Mouse (Mus musculus): ENCODE results near the gene Tlx2. TPM values are rescaled to one million over a fixed set of nuclear protein-coding genes. Genes with fewer than 3 reads are reported as not detected.

Tlx2 gene
- polyA plus RNA-seq, 1 experiment from 2014 or later = not detected

GRCm38 (mm10) chr6:83087205-83087925 is 17.3 kb upstream of the Tlx2 start:
- no peak overlapping the region; the same call in 1 of the 2 replicates for H3K4me2 ChIP-seq (replicated peaks)
- WGBS = 1% methylated on average over 47 of the region's 47 CpGs
- no peak for ATAC-seq (replicated peaks)
- 0 out of 2 replicates have a peak overlapping the region, but pooled peaks have one; percentile 2 for H3K4me3 ChIP-seq
- peaks cover 7% of the 10 kb centered on the region for H3K4me1 ChIP-seq
- H3K27me3 ChIP-seq = peaks cover 82% of the 10 kb centered on the region
- H3K27ac ChIP-seq (replicated peaks) = no peak overlapping the region
- no peak overlapping the region for H3K9ac ChIP-seq (replicated peaks)
- no peaks in the 10 kb centered on the region for H3K9me3 ChIP-seq
- no peaks in the 10 kb centered on the region for H3K36me3 ChIP-seq

GRCm38 (mm10) chr6:83086121-83087035 is 16.3 kb upstream of the Tlx2 start, which contains the start of gene Lbx2:
Lbx2 (plus strand) TSS chr6:83086367.
- peaks cover 4% of the 10 kb centered on the region for H3K36me3 ChIP-seq
- no peak for ATAC-seq (replicated peaks)
- peaks cover 7% of the 10 kb centered on the region for H3K4me1 ChIP-seq
- 1% methylated on average over 42 of the region's 42 CpGs for WGBS
- H3K4me2 ChIP-seq (replicated peaks) = no peak within 1 kb of the TSS
- H3K9me3 ChIP-seq = no peaks in the 10 kb centered on the region
- H3K27me3 ChIP-seq = peaks cover 86% of the 10 kb centered on the region
- no peak within 1 kb of the TSS for H3K4me3 ChIP-seq
- no peak within 1 kb of the TSS for H3K9ac ChIP-seq (replicated peaks)
- no peak within 1 kb of the TSS for H3K27ac ChIP-seq (replicated peaks)

- ATAC-seq (replicated peaks) = no peak
- WGBS = 6% methylated on average over 6 of the region's 6 CpGs
- H3K4me1 ChIP-seq = peaks cover 15% of the 10 kb centered on the region
- no peaks in the 10 kb centered on the region for H3K9me3 ChIP-seq
- H3K9ac ChIP-seq (replicated peaks) = no peak overlapping the region
- no peak overlapping the region for H3K27ac ChIP-seq (replicated peaks)
- H3K4me2 ChIP-seq (replicated peaks) = no peak overlapping the region
- H3K4me3 ChIP-seq = no peak overlapping the region
- peaks cover 10% of the 10 kb centered on the region for H3K36me3 ChIP-seq
- H3K27me3 ChIP-seq = peaks cover 71% of the 10 kb centered on the region
Observed at GRCm38 (mm10) chr6:83084477-83084876, 14.4 kb upstream of the Tlx2 start.

DNA sequence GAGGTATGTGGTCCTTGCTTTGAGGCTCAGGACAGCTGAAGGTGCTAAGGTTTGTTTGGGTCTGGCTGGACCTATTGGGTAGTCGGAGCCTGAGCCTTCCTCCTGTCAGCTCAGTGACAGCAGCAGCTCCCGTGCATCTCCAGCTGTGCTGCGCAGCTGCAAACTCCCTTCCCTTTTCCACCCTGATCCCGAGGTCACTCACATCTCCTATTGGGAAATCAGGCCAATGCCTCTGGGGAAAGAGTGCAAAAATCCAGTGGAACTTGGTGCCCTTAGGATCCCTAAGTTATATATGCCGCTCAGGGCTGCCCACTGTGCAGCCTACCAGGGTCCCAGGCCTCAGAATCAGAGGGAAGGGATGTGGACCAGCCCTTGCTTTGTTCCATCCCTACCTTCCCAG is 13.4 kb upstream of the Tlx2 start:
- no peak overlapping the region for H3K4me3 ChIP-seq
- peaks cover 23% of the 10 kb centered on the region for H3K4me1 ChIP-seq
- H3K36me3 ChIP-seq = peaks cover 10% of the 10 kb centered on the region
- no peak overlapping the region for H3K9ac ChIP-seq (replicated peaks)
- peaks cover 63% of the 10 kb centered on the region for H3K27me3 ChIP-seq
- no peak overlapping the region for H3K4me2 ChIP-seq (replicated peaks)
- ATAC-seq (replicated peaks) = no peak
- 14% methylated on average over 5 of the region's 5 CpGs for WGBS
- no peaks in the 10 kb centered on the region for H3K9me3 ChIP-seq
- H3K27ac ChIP-seq (replicated peaks) = no peak overlapping the region

DNA sequence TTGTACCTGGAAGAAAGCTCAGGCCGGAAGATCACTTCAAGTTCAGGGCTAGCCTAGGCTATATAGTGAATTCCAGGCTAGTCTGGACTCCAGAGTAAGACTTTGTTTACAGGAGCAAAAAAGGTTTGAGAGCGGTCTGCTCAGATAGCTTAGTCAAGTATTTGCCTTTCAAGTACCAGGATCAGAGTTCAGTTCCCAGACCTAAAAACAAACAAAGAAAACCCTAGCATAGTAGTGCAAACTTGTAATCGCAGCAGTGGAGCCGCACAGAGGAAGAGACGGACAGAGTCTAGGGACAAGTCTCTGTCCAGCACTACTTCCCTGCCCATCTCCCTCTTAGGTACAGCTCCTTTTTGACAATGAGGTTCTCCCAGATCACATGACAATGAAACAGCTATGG is 10.1 kb upstream of the Tlx2 start:
- WGBS = 97% methylated on average over 5 of the region's 5 CpGs
- H3K4me3 ChIP-seq = no peak overlapping the region
- peaks cover 22% of the 10 kb centered on the region for H3K4me1 ChIP-seq
- peaks cover 10% of the 10 kb centered on the region for H3K36me3 ChIP-seq
- H3K9me3 ChIP-seq = no peaks in the 10 kb centered on the region
- no peak for ATAC-seq (replicated peaks)
- no peak overlapping the region for H3K4me2 ChIP-seq (replicated peaks)
- H3K27me3 ChIP-seq = peaks cover 49% of the 10 kb centered on the region
- H3K27ac ChIP-seq (replicated peaks) = no peak overlapping the region
- no peak overlapping the region for H3K9ac ChIP-seq (replicated peaks)

DNA sequence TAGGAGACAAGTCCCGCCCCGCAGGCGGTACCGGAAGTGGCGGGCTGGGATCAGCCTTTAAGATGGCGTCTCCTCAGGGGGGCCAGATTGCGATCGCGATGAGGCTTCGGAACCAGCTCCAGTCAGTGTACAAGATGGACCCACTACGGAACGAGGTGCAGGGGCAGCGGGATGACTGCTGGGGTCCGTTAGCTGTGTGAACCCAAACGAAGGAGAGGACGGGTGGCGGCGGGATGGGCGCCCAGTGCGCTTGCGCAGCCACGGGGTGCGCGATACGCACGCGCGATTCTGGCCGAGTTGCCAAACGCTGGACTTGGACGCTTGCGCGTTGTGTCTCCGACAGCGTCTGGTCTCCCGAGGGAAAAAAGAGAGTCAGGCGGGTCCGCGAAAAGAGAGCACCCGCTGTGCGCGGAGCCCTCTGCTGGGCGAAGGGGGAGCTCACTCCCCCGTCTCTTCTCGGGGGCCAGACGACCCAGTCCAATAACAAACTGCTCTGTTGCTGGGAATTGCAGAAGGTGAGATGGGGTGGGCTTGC is 8.3 kb upstream of the Tlx2 start:
- peak overlapping the region; percentile 83 for H3K9ac ChIP-seq (replicated peaks)
- peak overlapping the region; percentile 80 for H3K4me3 ChIP-seq
- peaks cover 49% of the 10 kb centered on the region for H3K27me3 ChIP-seq
- peak; percentile 93 for ATAC-seq (replicated peaks)
- peaks cover 22% of the 10 kb centered on the region for H3K4me1 ChIP-seq
- peaks cover 10% of the 10 kb centered on the region for H3K36me3 ChIP-seq
- H3K27ac ChIP-seq (replicated peaks) = peak overlapping the region; percentile 92
- no peaks in the 10 kb centered on the region for H3K9me3 ChIP-seq
- H3K4me2 ChIP-seq (replicated peaks) = peak overlapping the region; percentile 77
- under 1% methylated on average over 46 of the region's 46 CpGs for WGBS

DNA sequence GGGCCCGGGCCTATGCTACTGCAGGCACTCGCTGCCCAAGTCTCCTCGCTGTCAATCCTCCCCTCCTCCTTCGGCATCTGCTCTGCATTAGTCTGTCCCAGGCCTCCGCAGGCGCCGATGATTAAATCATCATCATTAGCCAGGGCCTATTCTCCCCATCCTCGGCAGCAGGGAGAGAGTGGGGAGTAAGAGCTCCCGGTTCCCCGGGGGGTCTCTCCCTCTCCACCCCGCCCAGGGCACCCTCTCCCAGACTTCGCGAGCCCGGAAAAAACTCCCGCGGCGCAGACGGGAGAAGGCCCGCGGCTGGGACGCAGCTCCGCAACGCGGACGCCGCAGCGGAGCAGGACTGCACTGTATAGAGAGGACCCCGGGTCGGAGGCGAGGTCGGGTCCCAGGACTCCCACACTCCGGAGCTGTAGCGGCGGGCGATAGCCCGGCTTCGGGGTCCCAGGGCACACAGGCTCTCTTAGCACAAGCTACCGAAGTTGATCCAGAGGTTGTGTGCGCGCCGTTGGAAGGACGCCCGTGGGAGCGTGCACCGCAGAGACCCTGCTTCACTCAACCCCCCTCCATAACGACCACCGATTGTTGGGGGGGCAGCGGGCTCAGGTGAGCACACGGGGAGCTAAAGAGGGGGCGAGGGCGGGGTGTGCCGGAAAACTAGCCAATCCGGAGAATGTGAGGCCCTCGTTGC is 7.7 kb upstream of the Tlx2 start, which contains the start of gene Pcgf1:
Gene Pcgf1, plus strand, starts transcription at position 240 of the 694 bp plus-strand sequence.
- Histone ChIP-seq H3K4me1 (peaks cover 22% of the 10 kb centered on the region), H3K27me3 (peaks cover 47% of the 10 kb centered on the region), H3K9me3 (no peaks in the 10 kb centered on the region), H3K9ac (replicated peaks) (peak within 1 kb of the TSS; percentile 83), H3K4me2 (replicated peaks) (peak within 1 kb of the TSS; percentile 97), H3K27ac (replicated peaks) (peak within 1 kb of the TSS; percentile 92), H3K36me3 (peaks cover 10% of the 10 kb centered on the region), H3K4me3 (peak within 1 kb of the TSS; percentile 80)
- peak; percentile 78 for ATAC-seq (replicated peaks)
- WGBS = under 1% methylated on average over 54 of the region's 54 CpGs

DNA sequence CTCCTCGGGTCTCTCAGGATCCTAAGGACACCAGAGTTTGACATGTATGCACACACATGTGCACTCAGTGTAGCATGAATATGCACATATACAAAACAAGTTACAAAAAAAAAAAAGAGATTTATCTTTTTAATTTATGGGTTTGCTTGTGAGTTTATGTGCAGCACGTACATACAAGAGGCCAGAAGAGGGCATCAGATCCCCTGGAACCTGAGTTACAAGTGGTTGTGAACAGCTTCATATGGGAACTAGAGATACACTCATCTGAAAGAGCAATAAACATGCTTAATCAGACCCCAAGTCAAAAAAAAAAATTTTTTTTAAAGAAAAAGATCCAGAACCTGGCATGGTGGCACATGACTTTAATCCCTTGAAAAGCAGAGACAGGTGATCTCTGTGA is 4.9 kb upstream of the Tlx2 start:
- WGBS = 22% methylated on average over 2 of the region's 2 CpGs
- Histone ChIP-seq H3K4me3 (no peak overlapping the region), H3K27ac (replicated peaks) (no peak overlapping the region), H3K4me2 (replicated peaks) (no peak overlapping the region), H3K9ac (replicated peaks) (no peak overlapping the region), H3K9me3 (no peaks in the 10 kb centered on the region), H3K36me3 (no peaks in the 10 kb centered on the region), H3K27me3 (peaks cover 65% of the 10 kb centered on the region), H3K4me1 (peaks cover 31% of the 10 kb centered on the region)
- no peak for ATAC-seq (replicated peaks)

- Histone ChIP-seq H3K36me3 (no peaks in the 10 kb centered on the region), H3K4me1 (peaks cover 21% of the 10 kb centered on the region), H3K9ac (replicated peaks) (no peak overlapping the region), H3K27me3 (peaks cover 95% of the 10 kb centered on the region), H3K4me2 (replicated peaks) (no peak overlapping the region), H3K9me3 (no peaks in the 10 kb centered on the region), H3K4me3 (no peak overlapping the region), H3K27ac (replicated peaks) (no peak overlapping the region)
- under 1% methylated on average over 23 of the region's 24 CpGs for WGBS
- no peak; the same call in 1 of the 2 replicates for ATAC-seq (replicated peaks)
Observed at GRCm38 (mm10) chr6:83071220-83071619, 1.1 kb upstream of the Tlx2 start.

DNA sequence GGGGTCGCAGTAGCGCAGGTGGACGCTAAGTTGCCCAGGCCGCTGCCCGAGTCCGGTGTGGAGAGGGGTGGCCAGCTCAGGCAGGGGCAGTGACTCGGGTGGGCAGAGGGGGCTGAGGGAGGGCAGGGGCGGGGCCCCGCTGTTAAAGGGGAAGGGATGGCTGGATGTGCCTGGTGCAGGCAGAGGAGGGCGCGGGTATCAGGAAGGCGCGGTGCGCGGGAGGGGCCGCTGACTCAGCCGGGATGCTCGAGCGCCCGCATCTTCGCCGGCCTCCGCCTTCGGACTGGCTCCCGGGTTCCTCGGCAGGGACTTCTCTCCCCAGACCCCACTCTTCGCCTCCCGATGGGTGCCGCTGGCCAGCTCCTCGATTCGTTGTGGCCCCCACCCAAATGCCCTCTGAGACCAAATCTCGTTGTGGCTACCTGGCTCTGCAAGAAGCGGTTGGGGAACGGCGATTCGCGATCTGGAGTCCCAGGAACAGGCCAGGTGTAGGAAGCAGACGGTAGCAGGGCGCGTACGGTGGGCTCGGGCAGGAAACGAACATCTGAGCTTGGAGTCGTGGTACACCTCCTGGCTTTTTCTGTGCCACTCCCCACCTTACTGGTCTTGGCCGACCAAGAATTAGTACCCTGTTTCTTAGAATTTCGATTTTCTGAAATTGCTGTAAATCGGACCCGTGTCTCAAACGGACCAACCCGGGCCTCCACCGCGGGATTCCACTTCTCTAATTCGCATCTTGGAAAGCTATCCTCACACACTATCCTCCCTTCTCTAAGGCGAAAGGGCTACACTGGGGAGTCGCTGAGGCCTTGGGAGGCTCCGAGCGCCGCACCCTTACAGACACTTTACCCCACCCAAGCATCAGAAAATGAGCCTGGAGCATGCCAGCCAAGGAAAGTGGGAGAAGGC is 472 bp upstream of the Tlx2 start:
- Histone ChIP-seq H3K9me3 (no peaks in the 10 kb centered on the region), H3K4me3 (no peak overlapping the region), H3K27ac (replicated peaks) (no peak overlapping the region), H3K4me2 (replicated peaks) (no peak overlapping the region; the same call in 1 of the 2 replicates), H3K36me3 (no peaks in the 10 kb centered on the region), H3K9ac (replicated peaks) (no peak overlapping the region), H3K27me3 (peaks cover 95% of the 10 kb centered on the region), H3K4me1 (peaks cover 21% of the 10 kb centered on the region)
- ATAC-seq (replicated peaks) = no peak
- under 1% methylated on average over 58 of the region's 58 CpGs for WGBS

Measured in forebrain, embryonic 15.5 days (tissue).